Mouse (Mus musculus): ENCODE measurements at regions not wholly inside any gene's neighbourhood (a gene's known extent, or its start where the extent isn't known, plus 50 kb on each side); places are given as distances from the start of the nearest gene placed in this dataset.
"Not testable (repeated sequence)": the region's sequence is repeated elsewhere in the genome, so short reads cannot be mapped to it uniquely, and the experiment has no call there.

DNA sequence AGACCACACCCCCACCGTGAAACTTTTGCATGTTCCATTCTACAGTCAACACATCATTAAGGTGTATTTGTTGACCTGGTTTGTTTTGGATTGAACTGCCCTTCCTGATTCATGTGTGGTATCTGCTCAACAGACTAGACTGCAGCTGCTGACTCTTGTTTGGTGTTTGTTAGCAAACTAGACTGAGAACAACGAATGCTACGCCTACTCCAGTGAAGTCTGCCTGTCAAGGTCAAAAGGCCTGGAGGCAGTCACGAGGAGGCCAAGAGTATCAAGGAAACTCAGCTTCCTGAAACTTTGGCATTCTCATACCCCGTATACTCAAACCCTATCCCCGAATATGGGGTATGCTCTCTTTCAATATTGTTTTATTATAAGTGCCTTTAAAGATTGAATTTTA lies 194.2 kb upstream of the Spin1 start:
- DNase-seq (ENCODE audit: extremely low spot score in 1 of 2, low spot score in 2 of 2); intact Hi-C loops (cut with DNase I): not testable (repeated sequence)

DNA sequence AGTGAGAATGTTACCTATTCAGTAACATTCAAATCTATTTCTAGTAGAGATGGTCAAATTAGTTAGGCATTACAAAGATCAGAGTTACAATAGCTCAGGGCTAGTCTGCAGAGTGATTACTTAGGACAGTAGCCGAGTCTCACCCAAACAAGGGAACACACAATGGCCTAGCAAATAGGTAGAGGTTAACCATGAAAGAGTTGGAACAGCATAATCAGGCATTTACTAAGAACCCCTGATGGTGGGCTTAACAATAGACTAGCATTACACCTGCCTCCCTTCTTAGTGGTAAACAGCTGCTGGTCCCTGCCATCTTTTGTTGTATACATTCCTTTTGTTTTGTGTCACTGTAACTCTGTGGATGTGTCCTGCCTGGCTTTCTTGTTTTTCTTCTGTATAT lies 193.8 kb upstream of the Spin1 start:
- intact Hi-C loops (cut with DNase I) = no loop called here
- DNase-seq (ENCODE audit: extremely low spot score in 1 of 2, low spot score in 2 of 2) = no peak

GRCm38 (mm10) chr13:50912776-50913175 lies 187.9 kb upstream of the Spin1 start:
- intact Hi-C loops (cut with DNase I) = not testable (repeated sequence)

GRCm38 (mm10) chr13:50934017-50934416 lies 166.7 kb upstream of the Spin1 start:
- intact Hi-C loops (cut with DNase I); DNase-seq (ENCODE audit: extremely low spot score in 1 of 2, low spot score in 2 of 2): not testable (repeated sequence)

More at GRCm38 (mm10) chr13:50912776-50913175, 187.9 kb upstream of the Spin1 start:
- DNase-seq (ENCODE audit: extremely low spot score in 1 of 2, low spot score in 2 of 2) = not testable (repeated sequence)

GRCm38 (mm10) chr13:50942561-50942960 lies 158.1 kb upstream of the Spin1 start:
- intact Hi-C loops (cut with DNase I) = loop anchor here (10.0 kb wide), 1 partner anchor 682 kb away; no protein-coding TSS in a partner anchor
- no peak for DNase-seq (ENCODE audit: extremely low spot score in 1 of 2, low spot score in 2 of 2)

GRCm38 (mm10) chr13:50949545-50950226 lies 151.0 kb upstream of the Spin1 start:
- intact Hi-C loops (cut with DNase I) = loop anchor here (1.0 to 10.0 kb wide), 3 partner anchors 225 to 675 kb away; partner anchors contain the start of gene Nxnl2
- DNase-seq (ENCODE audit: extremely low spot score in 1 of 2, low spot score in 2 of 2) = peak; percentile 72 to 84

DNA sequence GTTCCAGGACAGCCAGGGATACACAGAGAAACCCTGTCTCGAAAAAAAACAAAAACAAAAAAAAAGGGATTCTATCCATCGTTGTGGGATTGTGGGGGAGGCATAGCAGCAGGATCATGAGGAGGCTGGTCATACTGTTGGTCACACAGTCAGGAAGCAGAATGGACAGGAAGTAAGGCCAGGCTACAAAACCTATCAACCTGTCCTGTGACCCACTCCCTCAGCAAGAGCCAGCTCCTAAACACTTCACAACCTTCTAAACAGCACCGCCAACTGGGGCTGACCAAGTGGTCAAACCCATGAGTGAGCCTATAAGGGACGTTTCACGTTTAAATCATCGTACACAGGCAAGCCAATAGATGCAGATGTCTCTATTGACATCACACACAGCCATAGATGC lies 146.0 kb upstream of the Spin1 start:
- no peak for DNase-seq (ENCODE audit: extremely low spot score in 1 of 2, low spot score in 2 of 2)
- intact Hi-C loops (cut with DNase I) = loop anchor here (10.0 kb wide), 1 partner anchor 220 kb away; the partner anchor contains the start of gene Nxnl2

GRCm38 (mm10) chr13:50958051-50958883 lies 142.4 kb upstream of the Spin1 start:
- DNase-seq (ENCODE audit: extremely low spot score in 1 of 2, low spot score in 2 of 2) = no peak
- intact Hi-C loops (cut with DNase I) = loop anchor here (10.0 kb wide), 1 partner anchor 217 kb away; the partner anchor contains the start of gene Nxnl2

- intact Hi-C loops (cut with DNase I) = loop anchor here (5.0 to 10.0 kb wide), 2 partner anchors 141 to 234 kb away; partner anchors contain the start of gene Spin1
These were observed 139.8 kb upstream of the Spin1 start for GRCm38 (mm10) chr13:50960909-50961308.

DNA sequence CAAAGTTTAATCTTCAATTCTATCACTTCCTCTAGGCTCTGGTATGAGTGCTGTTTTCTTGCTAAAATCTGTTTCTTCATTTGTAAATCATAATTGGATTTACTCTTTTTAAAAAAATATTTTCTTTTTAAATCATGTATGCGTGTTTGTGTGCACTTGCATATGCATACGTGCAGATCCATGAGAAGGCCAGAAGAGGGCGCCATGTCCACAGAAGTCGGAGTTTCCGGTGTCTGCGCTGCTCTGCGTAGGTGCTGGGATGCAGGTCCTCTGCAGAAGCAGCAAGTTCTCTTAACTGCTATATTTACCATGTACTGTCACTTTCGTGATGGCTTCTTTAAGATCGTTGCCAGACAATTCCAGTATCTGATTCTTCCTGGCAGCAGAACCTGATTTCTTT lies 136.6 kb upstream of the Spin1 start:
- intact Hi-C loops (cut with DNase I) = loop anchor here (5.0 to 10.0 kb wide), 2 partner anchors 138 to 231 kb away; partner anchors contain the start of gene Spin1
- no peak for DNase-seq (ENCODE audit: extremely low spot score in 1 of 2, low spot score in 2 of 2)

More at GRCm38 (mm10) chr13:50960909-50961308, 139.8 kb upstream of the Spin1 start:
- DNase-seq (ENCODE audit: extremely low spot score in 1 of 2, low spot score in 2 of 2) = no peak

DNA sequence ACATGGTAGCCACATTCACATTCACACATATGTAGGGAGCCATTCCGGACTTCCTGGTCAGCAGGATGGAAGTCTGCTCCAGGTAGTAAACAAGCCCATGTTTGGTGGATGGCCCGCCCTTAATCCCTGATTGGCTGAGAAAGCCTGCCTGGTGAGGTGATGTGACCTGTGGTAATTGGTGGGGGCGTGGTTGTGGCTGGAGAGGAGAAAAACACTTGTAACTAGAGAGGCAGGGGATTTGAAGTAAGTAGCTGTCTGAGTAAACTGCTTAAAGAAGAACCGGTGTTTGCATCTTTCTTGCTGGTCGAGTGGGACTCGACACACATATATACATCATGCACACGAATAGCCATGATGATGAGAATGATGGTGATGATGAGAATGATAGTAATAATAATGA lies 135.6 kb upstream of the Spin1 start:
- intact Hi-C loops (cut with DNase I) = loop anchor here (10.0 kb wide), 1 partner anchor 230 kb away; no protein-coding TSS in a partner anchor
- DNase-seq (ENCODE audit: extremely low spot score in 1 of 2, low spot score in 2 of 2) = not testable (repeated sequence)

GRCm38 (mm10) chr13:50965678-50966077 lies 135.0 kb upstream of the Spin1 start:
- intact Hi-C loops (cut with DNase I) = loop anchor here (10.0 kb wide), 1 partner anchor 229 kb away; no protein-coding TSS in a partner anchor
- no peak for DNase-seq (ENCODE audit: extremely low spot score in 1 of 2, low spot score in 2 of 2)

DNA sequence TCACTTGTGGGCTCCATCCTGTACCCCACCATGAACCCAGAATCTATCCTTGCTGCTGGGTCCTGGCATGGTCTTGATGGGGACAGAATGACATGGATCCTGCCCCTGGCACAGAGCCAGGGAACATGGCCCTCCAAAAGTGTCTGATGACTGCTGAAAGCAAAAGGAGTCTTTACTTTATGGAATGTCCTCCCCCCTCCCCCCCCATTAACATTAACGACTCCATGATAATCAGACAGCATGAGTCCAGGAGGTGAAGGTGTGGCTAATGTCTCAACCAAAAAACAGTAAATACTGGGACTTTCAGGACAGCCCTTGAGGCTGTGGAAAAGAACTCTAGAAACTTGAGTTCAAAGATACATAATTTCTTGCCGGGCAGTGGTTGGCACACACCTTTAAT lies 133.9 kb upstream of the Spin1 start:
- no peak for DNase-seq (ENCODE audit: extremely low spot score in 1 of 2, low spot score in 2 of 2)
- intact Hi-C loops (cut with DNase I) = loop anchor here (10.0 kb wide), 1 partner anchor 228 kb away; no protein-coding TSS in a partner anchor

DNA sequence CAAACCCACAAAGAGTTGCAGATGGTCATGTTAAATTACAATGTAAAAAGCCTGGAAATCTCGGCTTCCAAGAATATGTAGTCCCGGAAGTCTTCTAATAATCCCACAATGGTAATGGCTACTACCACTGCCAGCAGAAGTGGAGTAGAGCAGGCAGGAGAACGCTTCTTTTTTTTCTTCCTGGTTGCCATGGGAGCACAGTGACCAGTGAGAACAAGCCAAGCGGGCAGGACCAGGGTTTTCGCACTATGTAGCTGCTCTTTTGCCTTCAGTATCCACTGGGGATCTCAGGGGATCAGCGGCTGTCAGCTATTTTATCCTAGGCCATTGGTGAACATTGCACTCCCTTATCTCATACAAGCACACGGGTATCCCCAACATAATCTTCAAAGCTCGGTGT lies 127.3 kb upstream of the Spin1 start:
- intact Hi-C loops (cut with DNase I) = no loop called here
- DNase-seq (ENCODE audit: extremely low spot score in 1 of 2, low spot score in 2 of 2) = no peak

GRCm38 (mm10) chr13:50975306-50975920 lies 125.3 kb upstream of the Spin1 start:
- DNase-seq (ENCODE audit: extremely low spot score in 1 of 2, low spot score in 2 of 2) = no peak
- intact Hi-C loops (cut with DNase I) = no loop called here

- intact Hi-C loops (cut with DNase I) = no loop called here
- DNase-seq (ENCODE audit: extremely low spot score in 1 of 2, low spot score in 2 of 2) = no peak
These were observed 118.7 kb upstream of the Spin1 start for GRCm38 (mm10) chr13:50982005-50982404.

- intact Hi-C loops (cut with DNase I) = no loop called here
- DNase-seq (ENCODE audit: extremely low spot score in 1 of 2, low spot score in 2 of 2) = no peak
These were observed 117.7 kb upstream of the Spin1 start for GRCm38 (mm10) chr13:50982990-50983389.

DNA sequence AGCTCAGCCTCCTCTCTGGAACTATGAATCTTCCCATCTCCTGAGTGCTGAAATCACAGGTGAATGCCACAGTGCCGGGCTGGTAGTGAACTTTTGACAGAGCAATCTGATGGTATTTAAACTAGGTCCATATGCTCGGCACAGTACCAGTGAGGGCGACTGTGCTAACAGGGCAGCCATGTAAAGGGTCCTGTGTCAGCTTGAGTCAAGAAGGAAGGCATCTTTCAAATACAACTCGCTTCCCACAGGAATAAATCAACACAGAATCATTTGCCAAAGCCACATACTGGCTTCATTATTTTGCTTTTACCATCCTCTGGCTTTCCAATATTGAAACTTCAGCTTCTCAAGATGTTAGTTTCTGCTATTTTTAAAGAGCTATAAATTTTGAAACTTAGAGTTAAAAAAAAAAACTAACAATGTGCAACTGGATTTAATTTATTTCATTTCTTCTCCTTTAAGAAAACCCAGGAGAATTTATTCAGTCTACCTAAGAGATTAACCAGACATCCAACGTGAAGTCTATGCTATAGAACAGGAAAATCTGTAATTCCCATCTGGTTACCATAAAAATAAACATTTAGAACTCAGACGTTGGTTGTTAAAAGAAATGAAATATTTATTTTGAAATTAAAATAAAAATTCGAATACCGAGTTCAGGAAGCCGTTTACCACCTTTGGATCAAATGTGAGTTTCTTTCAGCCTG lies 108.8 kb upstream of the Spin1 start:
- DNase-seq (ENCODE audit: extremely low spot score in 1 of 2, low spot score in 2 of 2) = no peak
- intact Hi-C loops (cut with DNase I) = no loop called here
